Mouse (Mus musculus): ENCODE measurements at regions not wholly inside any gene's neighbourhood (a gene's known extent, or its start where the extent isn't known, plus 50 kb on each side); places are given as distances from the start of the nearest gene placed in this dataset.

- TF ChIP-seq POLR2A (IDR thresholded peaks at IDR 0.05; ENCODE audit: extremely low read depth, insufficient read depth, low read length) (no peak), CTCF (IDR thresholded peaks at IDR 0.05; ENCODE audit: extremely low read depth, insufficient read depth, low read length) (no peak)
Measured at GRCm38 (mm10) chr12:110086921-110087320, 191.9 kb upstream of the Dio3 start.

Measured in cortical plate, adult 2 months (tissue).